Mouse (Mus musculus): ENCODE data around the gene Zranb3. TPM values are rescaled to one million over a fixed set of nuclear protein-coding genes. Genes with fewer than 3 reads are reported as not detected.

Zranb3 gene
- total RNA-seq, 2 experiments from 2014 or later: 6.9 to 7.4 TPM

DNA sequence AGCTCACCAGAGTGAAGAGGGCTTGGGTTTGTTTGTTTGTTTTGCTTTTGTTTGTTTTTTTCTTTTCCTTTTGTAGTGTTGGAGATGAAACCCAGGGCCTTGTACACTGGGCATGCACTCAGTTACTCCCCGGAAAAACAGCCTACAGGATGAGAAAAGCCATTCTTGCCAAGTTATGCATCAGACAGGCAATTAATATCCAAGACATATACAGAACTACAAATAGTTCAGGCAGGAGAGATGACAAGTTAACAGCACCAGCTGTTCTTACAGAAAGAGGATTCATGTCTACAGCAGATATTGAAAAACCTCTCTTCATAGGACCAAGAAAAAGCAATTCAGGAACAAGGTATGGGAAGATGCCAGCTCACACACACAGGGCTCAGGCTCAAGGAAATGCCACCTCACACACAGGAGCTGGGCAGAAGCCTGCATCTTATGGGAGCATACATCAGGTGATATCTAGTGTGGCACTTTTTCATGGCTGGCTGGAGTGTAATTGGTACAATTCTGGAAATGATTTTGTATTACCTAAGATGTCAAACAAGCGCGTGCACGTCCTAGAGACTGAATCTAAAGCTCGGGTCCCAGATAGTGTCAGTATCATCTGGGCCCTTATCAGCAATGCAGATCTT lies 156.1 kb downstream of the Zranb3 start:
- no peak for DNase-seq (ENCODE audit: low spot score in 2 of 2)

DNA sequence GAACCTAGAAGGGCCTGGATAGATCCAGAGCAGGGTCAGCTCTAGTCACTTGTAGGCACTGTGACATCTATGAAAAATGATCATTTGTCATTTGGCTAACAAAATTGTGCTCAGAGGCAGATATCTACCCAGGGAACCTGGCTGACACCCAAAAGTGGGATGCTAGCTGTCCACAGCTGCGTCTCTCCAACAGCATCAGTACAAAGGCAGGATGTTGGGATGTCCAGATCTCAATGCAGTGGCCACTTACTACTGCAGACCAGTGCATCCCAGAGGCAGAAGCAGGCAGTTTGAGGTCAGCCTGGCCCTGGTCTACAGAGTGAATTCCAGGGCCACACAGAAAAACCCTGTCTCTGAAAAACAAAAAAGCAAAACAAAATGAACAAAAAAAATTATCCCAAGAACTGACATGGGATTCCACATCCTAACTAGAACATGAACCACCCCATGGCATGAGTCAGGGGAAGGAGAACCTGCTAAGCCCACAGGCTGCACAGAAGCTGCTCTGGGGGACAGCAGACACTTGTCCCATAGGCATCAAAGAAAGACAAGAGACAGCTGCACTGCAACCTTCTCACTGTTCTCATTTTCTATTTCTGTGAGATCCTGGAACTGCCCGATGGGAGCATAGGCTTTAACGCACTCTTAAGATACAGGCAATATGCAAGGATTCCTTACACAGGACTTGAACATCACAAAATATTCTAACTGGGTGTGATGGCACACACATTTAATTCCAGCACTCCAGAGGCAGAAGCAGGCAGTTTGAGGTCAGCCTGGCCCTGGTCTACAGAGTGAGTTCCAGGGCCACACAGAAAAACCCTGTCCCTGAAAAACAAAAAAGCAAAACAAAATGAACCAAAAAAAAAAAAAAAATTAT lies 156.9 kb downstream of the Zranb3 start:
- DNase-seq (ENCODE audit: low spot score in 2 of 2): no peak

DNA sequence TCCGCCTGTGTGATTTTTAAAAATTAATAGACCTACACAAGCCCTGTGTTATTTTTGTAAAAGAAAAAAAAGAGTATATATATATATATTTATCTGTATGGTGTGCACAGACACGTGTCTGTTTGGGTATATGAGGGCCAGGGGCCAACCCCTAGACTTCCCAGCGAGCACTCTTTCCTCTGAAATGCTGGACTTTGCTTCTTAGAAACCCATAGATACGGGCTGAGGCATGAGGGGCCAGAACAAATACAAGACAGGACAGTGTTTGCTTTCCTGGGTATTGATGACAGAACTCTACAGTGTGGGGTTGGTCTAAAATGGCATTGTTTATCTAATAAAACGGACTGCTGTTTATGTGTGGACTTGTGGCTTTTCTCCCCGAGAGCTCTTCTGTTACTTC lies 159.3 kb downstream of the Zranb3 start:
- DNase-seq (ENCODE audit: low spot score in 2 of 2): no peak

DNA sequence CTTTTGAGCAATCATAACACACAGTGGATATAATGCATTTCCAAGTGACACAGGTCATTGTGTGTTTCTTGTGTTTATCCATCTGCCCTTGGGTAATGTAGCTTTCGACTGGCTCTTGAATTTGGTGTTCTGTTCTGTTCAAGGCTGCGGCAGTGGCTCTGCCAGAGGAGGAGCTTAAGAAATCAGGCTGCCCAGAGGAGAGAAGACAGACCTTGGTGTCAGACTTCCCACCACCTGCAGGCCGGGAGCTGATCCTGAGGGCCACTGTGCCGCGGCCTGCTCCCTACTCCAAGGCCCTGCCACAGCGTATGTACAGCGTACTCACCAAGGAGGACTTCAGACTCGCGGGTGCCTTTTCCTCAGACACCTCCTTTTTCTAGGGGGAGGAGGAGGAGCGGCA lies 160.6 kb downstream of the Zranb3 start:
- no peak for DNase-seq (ENCODE audit: low spot score in 2 of 2)

DNA sequence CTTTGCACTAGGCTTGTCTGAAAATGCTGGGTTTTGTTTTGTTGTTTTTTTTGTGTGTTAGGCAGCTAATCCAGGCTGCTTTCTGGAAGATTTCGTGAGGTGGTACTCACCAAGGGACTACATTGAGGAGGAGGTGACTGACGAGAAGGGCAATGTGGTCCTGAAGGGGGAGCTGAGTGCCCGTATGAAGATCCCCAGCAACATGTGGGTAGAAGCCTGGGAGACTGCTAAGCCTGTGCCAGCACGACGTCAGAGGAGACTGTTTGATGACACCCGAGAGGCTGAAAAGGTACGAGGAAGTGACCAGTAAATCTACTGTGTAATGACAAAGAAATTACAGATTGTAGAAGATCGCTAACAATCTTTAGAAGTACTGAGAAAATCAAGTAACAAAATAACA lies 165.6 kb downstream of the Zranb3 start:
- no peak for DNase-seq (ENCODE audit: low spot score in 2 of 2)

DNA sequence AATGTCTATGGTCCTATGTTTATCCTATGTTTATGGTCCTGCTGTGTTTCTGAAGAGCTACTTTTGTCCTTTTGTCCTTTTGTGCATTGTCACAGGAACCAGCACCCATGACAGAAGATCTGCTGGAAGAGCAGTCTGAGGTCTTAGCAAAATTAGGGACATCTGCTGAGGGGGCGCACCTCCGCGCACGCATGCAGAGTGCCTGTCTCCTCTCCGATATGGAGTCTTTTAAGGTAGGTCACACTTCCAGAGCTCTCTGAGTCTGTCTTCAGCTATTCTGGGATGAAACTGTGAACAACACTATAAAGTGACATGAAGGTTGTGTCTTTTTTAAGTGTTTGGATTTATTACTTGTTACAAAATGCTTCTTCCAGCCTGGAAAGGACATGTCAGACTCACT lies 168.5 kb downstream of the Zranb3 start:
- DNase-seq (ENCODE audit: low spot score in 2 of 2): peak; percentile 74 to 78

DNA sequence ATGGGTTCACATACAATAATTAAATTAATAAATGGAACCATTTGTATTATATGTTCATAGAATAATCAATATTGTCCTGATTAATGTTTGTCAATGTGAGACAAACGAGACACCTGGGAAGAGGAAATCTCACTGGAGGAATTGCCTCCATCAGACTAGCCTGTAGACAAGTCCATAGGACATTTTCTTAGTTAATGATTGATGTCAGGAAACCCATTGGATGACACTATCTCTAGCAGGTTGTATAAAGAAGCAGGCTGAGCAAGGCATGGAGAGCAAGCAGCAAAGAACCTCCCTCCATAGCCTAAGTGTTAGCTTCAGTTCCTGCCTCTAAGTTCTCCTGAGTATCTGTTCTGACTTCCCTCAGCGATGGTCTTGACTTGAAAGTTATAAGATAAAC lies 169.4 kb downstream of the Zranb3 start:
- DNase-seq (ENCODE audit: low spot score in 2 of 2): no peak

DNA sequence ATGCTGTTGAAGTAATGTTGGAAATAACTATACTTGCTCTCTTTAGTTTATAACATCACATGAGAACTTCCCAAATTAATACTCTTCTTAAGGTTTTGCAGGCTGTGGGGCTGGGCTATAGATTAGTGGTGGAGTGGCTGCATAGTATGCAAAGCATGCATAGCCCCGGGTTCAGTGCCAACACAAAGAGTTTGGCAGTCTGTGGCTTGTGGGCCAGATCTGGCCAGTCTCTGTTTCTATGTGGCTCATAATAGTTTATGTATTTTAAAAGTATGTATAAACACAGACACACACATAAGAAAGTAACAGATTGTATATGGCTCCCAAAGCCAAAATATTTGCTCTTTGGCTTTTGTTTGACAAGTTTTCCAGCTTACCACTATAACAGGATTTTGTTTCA lies 187.0 kb downstream of the Zranb3 start:
- DNase-seq (ENCODE audit: low spot score in 2 of 2): no peak

DNA sequence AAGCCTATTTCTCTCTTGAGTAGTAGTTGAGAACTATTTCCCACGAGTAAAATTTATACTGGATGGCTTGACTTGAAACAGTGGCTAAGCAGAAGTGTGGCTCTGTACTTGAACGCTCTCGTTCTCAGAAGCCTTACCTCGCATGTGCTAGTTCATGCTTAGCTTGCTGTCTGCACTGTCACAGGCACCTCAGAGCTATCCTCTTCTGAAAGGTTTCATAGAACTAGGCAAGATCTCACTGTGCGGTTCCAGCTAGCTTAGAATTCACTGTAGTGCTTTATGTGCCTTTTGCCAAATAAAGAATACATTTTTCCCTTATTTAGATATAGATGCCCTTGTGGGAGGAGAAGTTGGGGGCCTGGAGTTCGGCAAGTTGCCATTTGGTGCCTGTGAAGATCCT lies 187.5 kb downstream of the Zranb3 start:
- DNase-seq (ENCODE audit: low spot score in 2 of 2): no peak

DNA sequence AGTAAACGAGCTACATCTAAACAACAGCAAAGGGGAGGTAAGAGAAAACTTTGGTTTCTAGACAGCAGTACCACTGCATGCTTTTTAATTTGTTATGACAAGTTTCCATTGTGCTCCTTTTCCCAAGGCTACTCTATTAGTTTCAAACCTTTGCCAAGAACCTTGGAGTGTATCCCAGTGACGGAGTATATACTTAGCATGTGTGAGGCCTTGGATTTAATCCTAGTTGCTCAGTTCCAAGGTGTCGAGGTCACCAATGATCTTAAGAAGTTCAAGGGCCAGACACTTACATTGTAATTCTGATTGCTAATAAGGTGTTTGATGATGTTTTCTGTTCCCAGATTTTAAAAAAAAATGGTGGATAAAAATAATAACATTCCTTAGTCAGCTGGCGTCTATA lies 189.7 kb downstream of the Zranb3 start:
- no peak for DNase-seq (ENCODE audit: low spot score in 2 of 2)

DNA sequence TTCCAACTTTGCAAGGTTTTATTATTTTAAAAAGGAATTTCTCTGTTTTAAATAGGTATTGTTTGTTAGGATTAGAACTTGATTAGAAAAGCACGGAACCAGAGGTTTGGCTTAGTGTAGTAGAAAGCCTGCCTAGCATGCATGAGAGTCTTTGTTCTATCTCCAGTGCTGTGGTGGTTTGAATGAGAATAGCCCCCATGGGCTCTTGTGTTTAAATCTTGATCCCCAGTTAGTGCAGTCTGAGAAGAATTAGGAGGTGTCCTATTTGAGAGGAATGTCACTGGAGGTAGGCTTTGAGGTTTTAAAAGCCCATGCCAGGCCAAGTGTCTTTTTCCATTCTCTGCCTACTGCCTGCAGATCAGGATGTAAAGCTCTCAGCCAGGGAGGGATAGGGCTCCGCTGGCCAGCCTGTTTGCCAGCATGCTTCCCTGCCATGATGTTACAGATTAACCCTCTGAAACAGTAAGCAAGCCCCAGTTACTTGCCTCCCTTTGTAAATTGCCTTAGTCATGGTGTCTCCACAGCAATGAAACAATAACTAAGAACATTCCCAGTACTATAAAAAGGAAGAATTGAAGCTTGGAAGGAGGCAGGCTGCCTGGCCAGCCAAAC lies 198.0 kb downstream of the Zranb3 start:
- no peak for DNase-seq (ENCODE audit: low spot score in 2 of 2)

Other genes starting within 250 kb of the Zranb3 start
- gene Map3k19, start 248.0 kb downstream of the Zranb3 start, total RNA-seq (2021): 1 to 10 TPM; 6.8 to 9.9 TPM
- 10 to 100 TPM; 80.9 to 83.2 TPM for gene Rab3gap1, start 234.3 kb downstream of the Zranb3 start, total RNA-seq (2021)
- 100 to 1,000 TPM; 409 to 438 TPM for gene R3hdm1, start 254 bp upstream of the Zranb3 start, total RNA-seq (2021)
- gene Ubxn4, start 140.9 kb upstream of the Zranb3 start, total RNA-seq (2021): 10 to 100 TPM; 47.0 to 47.9 TPM
- gene Lct, start 225.3 kb upstream of the Zranb3 start, total RNA-seq (2021): 1 to 10 TPM; 1.2 to 1.3 TPM

All from left cerebral cortex, adult 18-20 months (tissue).